Mouse (Mus musculus): ENCODE data around the gene Tvp23b. TPM values are rescaled to one million over a fixed set of nuclear protein-coding genes. Genes with fewer than 3 reads are reported as not detected.

Gene Tvp23b
- total RNA-seq, 2 experiments from 2014 or later, result 19.8 to 21.6 TPM

GRCm38 (mm10) chr11:62931141-62931540, 51.9 kb downstream of the Tvp23b start:
- intact Hi-C loops (cut with DNase I), result no loop called here
- no peak for DNase-seq (ENCODE audit: extremely low spot score in 1 of 2, low spot score in 2 of 2)

- intact Hi-C loops (cut with DNase I), result no loop called here
- DNase-seq (ENCODE audit: extremely low spot score in 1 of 2, low spot score in 2 of 2), result no peak
These were observed 53.8 kb downstream of the Tvp23b start for GRCm38 (mm10) chr11:62933099-62933498.

- no peak for DNase-seq (ENCODE audit: extremely low spot score in 1 of 2, low spot score in 2 of 2)
- intact Hi-C loops (cut with DNase I), result no loop called here
These were observed 55.7 kb downstream of the Tvp23b start for GRCm38 (mm10) chr11:62934795-62935514.

GRCm38 (mm10) chr11:62937986-62938385, 58.7 kb downstream of the Tvp23b start:
- intact Hi-C loops (cut with DNase I), result no loop called here
- no peak for DNase-seq (ENCODE audit: extremely low spot score in 1 of 2, low spot score in 2 of 2)

GRCm38 (mm10) chr11:62938921-62939320, 59.7 kb downstream of the Tvp23b start:
- intact Hi-C loops (cut with DNase I), result no loop called here
- no peak for DNase-seq (ENCODE audit: extremely low spot score in 1 of 2, low spot score in 2 of 2)

GRCm38 (mm10) chr11:62940176-62940575, 60.9 kb downstream of the Tvp23b start:
- no peak for DNase-seq (ENCODE audit: extremely low spot score in 1 of 2, low spot score in 2 of 2)
- intact Hi-C loops (cut with DNase I), result no loop called here

GRCm38 (mm10) chr11:62943538-62943937, 64.3 kb downstream of the Tvp23b start:
- intact Hi-C loops (cut with DNase I), result no loop called here
- no peak for DNase-seq (ENCODE audit: extremely low spot score in 1 of 2, low spot score in 2 of 2)

GRCm38 (mm10) chr11:62945514-62945913, 66.3 kb downstream of the Tvp23b start:
- intact Hi-C loops (cut with DNase I), result no loop called here
- no peak for DNase-seq (ENCODE audit: extremely low spot score in 1 of 2, low spot score in 2 of 2)

GRCm38 (mm10) chr11:62949548-62949947, 70.3 kb downstream of the Tvp23b start:
- DNase-seq (ENCODE audit: extremely low spot score in 1 of 2, low spot score in 2 of 2), result no peak
- intact Hi-C loops (cut with DNase I), result no loop called here

- intact Hi-C loops (cut with DNase I), result no loop called here
- no peak for DNase-seq (ENCODE audit: extremely low spot score in 1 of 2, low spot score in 2 of 2)
These were observed 71.8 kb downstream of the Tvp23b start, which contains the start of gene Cdrt4 for GRCm38 (mm10) chr11:62951012-62951411. Cdrt4 (plus strand) TSS chr11:62951193.

GRCm38 (mm10) chr11:62954766-62955165, 75.5 kb downstream of the Tvp23b start:
- no peak for DNase-seq (ENCODE audit: extremely low spot score in 1 of 2, low spot score in 2 of 2)
- intact Hi-C loops (cut with DNase I), result no loop called here

- no peak for DNase-seq (ENCODE audit: extremely low spot score in 1 of 2, low spot score in 2 of 2)
- intact Hi-C loops (cut with DNase I), result no loop called here
These were observed 75.9 kb downstream of the Tvp23b start for GRCm38 (mm10) chr11:62955186-62955585.

GRCm38 (mm10) chr11:62955776-62956175, 76.5 kb downstream of the Tvp23b start:
- intact Hi-C loops (cut with DNase I), result no loop called here
- DNase-seq (ENCODE audit: extremely low spot score in 1 of 2, low spot score in 2 of 2), result no peak

- intact Hi-C loops (cut with DNase I), result no loop called here
These were observed 78.4 kb downstream of the Tvp23b start for GRCm38 (mm10) chr11:62957626-62958180.

GRCm38 (mm10) chr11:62963292-62963691, 84.0 kb downstream of the Tvp23b start:
- intact Hi-C loops (cut with DNase I), result no loop called here
- no peak for DNase-seq (ENCODE audit: extremely low spot score in 1 of 2, low spot score in 2 of 2)

More at GRCm38 (mm10) chr11:62957626-62958180, 78.4 kb downstream of the Tvp23b start:
- DNase-seq (ENCODE audit: extremely low spot score in 1 of 2, low spot score in 2 of 2), result no peak

- no peak for DNase-seq (ENCODE audit: extremely low spot score in 1 of 2, low spot score in 2 of 2)
- intact Hi-C loops (cut with DNase I), result no loop called here
These were observed 87.1 kb downstream of the Tvp23b start for GRCm38 (mm10) chr11:62966424-62966764.

Other genes with a start within 250 kb of the Tvp23b start
- gene Lrrc75a, start 230.9 kb upstream of the Tvp23b start, total RNA-seq (2021), result 10 to 100 TPM; 13.0 to 14.2 TPM
- 10 to 100 TPM; 23.5 to 25.8 TPM for gene Mmgt2, start 230.8 kb upstream of the Tvp23b start, total RNA-seq (2021)
- 10 to 100 TPM; 16.8 to 19.1 TPM for gene Zfp287, start 147.6 kb upstream of the Tvp23b start, total RNA-seq (2021)
- gene Gm10428, start 126.4 kb upstream of the Tvp23b start, total RNA-seq (2021), result not detected
- gene Zfp286, start 90.0 kb upstream of the Tvp23b start, total RNA-seq (2021), result 10 to 100 TPM; 23.5 to 24.5 TPM
- 1 to 10 TPM; 4.8 to 6.0 TPM for gene Trim16, start 59.2 kb upstream of the Tvp23b start, total RNA-seq (2021)
- gene Fbxw10, start 32.4 kb upstream of the Tvp23b start, total RNA-seq (2021), result under 1 TPM; 0.71 to 0.92 TPM
- gene Cdrt4, start 71.7 kb downstream of the Tvp23b start, total RNA-seq (2021), result not detected
- not detected for gene Tekt3, start 182.2 kb downstream of the Tvp23b start, total RNA-seq (2021)
- 10 to 100 TPM; 18.2 to 21.3 TPM for gene Pmp22, start 249.5 kb downstream of the Tvp23b start, total RNA-seq (2021)

Measured in left cerebral cortex, postnatal 10 days (tissue).